Mouse (Mus musculus): ENCODE measurements around the gene Actn3. TPM values are rescaled to one million over a fixed set of nuclear protein-coding genes. Genes with fewer than 3 reads are reported as not detected.

Gene Actn3
- polyA plus RNA-seq, 1 experiment, result 418 TPM

- Histone ChIP-seq H3K27me3 (ENCODE audit: control insufficient read depth, insufficient read depth, insufficient read length) (no peaks in the 10 kb centered on the region), H3K4me3 (no peak overlapping the region), H3K4me2 (ENCODE audit: low read depth) (no peak overlapping the region), H3K36me3 (ENCODE audit: control insufficient read depth, insufficient read depth) (no peaks in the 10 kb centered on the region), H3ac (ENCODE audit: control insufficient read depth, insufficient read length) (no peak overlapping the region), H3K79me2 (ENCODE audit: control insufficient read depth, insufficient read depth) (no peaks in the 10 kb centered on the region)
- TF ChIP-seq TCF3 (IDR thresholded peaks at IDR 0.05; ENCODE audit: insufficient read length, low read depth) (no peak), REST (IDR thresholded peaks at IDR 0.05; ENCODE audit: insufficient read depth, insufficient read length) (no peak), POLR2AphosphoS2 (IDR thresholded peaks at IDR 0.05; ENCODE audit: insufficient read length, low read depth) (no peak), SRF (IDR thresholded peaks at IDR 0.05; ENCODE audit: control insufficient read depth, insufficient read length, low read depth) (no peak), MYOG (IDR thresholded peaks at IDR 0.05; ENCODE audit: control insufficient read depth in 1 of 3, insufficient read depth in 1 of 3, insufficient read length in 2 of 3, low read depth in 2 of 3) (no peak), MAX (IDR thresholded peaks at IDR 0.05; ENCODE audit: low read depth) (no peak), USF1 (IDR thresholded peaks at IDR 0.05; ENCODE audit: low read depth) (no peak), E2F4 (IDR thresholded peaks at IDR 0.05; ENCODE audit: insufficient read depth) (no peak), CEBPB (IDR thresholded peaks at IDR 0.05; ENCODE audit: insufficient read depth, poor library complexity, severe bottlenecking) (no peak), TCF12 (IDR thresholded peaks at IDR 0.05; ENCODE audit: insufficient read depth, poor library complexity, severe bottlenecking) (no peak)
These were observed 12.1 kb upstream of the Actn3 start for GRCm38 (mm10) chr19:4889791-4890190.

DNA sequence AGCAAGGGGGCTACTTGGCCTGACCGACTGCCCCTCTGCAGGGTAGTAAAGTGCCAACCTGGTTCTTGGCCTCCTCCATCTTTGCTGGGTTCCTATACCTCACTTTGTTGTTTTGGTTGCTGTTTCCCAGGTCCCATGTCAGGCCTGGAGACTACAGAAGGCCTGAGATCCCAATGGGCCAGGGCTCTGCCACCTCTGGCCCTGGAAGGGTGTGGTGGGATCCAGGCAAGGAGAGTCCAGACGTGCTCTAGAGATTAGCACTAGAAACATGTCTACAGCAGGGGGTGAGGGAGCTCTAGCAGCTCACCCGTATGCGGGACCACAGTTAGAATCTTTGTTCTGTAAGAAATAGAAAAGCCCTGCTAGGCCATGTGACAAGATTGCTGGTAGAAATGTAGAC lies 6.3 kb upstream of the Actn3 start:
- Histone ChIP-seq H3K27me3 (ENCODE audit: control insufficient read depth, insufficient read depth, insufficient read length) (no peaks in the 10 kb centered on the region), H3K4me2 (ENCODE audit: low read depth) (no peak overlapping the region), H3K4me3 (no peak overlapping the region), H3K36me3 (ENCODE audit: control insufficient read depth, insufficient read depth) (no peaks in the 10 kb centered on the region), H3ac (ENCODE audit: control insufficient read depth, insufficient read length) (no peak overlapping the region), H3K79me2 (ENCODE audit: control insufficient read depth, insufficient read depth) (no peaks in the 10 kb centered on the region)
- TF ChIP-seq MYOD1 (IDR thresholded peaks at IDR 0.05; ENCODE audit: control insufficient read depth in 1 of 3, insufficient read length in 2 of 3, low read depth in 2 of 3) (no peak), REST (IDR thresholded peaks at IDR 0.05; ENCODE audit: insufficient read depth, insufficient read length) (no peak), POLR2AphosphoS2 (IDR thresholded peaks at IDR 0.05; ENCODE audit: insufficient read length, low read depth) (no peak), CEBPB (IDR thresholded peaks at IDR 0.05; ENCODE audit: insufficient read depth, poor library complexity, severe bottlenecking) (no peak), TCF3 (IDR thresholded peaks at IDR 0.05; ENCODE audit: insufficient read length, low read depth) (no peak), E2F4 (IDR thresholded peaks at IDR 0.05; ENCODE audit: insufficient read depth) (no peak), TCF12 (IDR thresholded peaks at IDR 0.05; ENCODE audit: insufficient read depth, poor library complexity, severe bottlenecking) (no peak)

GRCm38 (mm10) chr19:4879324-4879703 lies 1.6 kb upstream of the Actn3 start:
- Histone ChIP-seq H3K79me2 (ENCODE audit: control insufficient read depth, insufficient read depth) (peaks cover 8% of the 10 kb centered on the region), H3K4me2 (ENCODE audit: low read depth) (peak overlapping the region; percentile 89)

GRCm38 (mm10) chr19:4878405-4879323 lies 955 bp upstream of the Actn3 start, which contains the start of gene Zdhhc24:
Gene Zdhhc24, plus strand, starts transcription at chr19:4878668.
- Histone ChIP-seq H3K4me2 (ENCODE audit: low read depth) (peak within 1 kb of the TSS; percentile 96), H3K79me2 (ENCODE audit: control insufficient read depth, insufficient read depth) (peaks cover 8% of the 10 kb centered on the region), H3ac (ENCODE audit: control insufficient read depth, insufficient read length) (peak within 1 kb of the TSS; percentile 48), H3K36me3 (ENCODE audit: control insufficient read depth, insufficient read depth) (no peaks in the 10 kb centered on the region), H3K4me3 (peak within 1 kb of the TSS; percentile 43), H3K27me3 (ENCODE audit: control insufficient read depth, insufficient read depth, insufficient read length) (no peaks in the 10 kb centered on the region)
- no peak for TF ChIP-seq CEBPB (IDR thresholded peaks at IDR 0.05; ENCODE audit: insufficient read depth, poor library complexity, severe bottlenecking)
- peak; percentile 7 for TF ChIP-seq E2F4 (IDR thresholded peaks at IDR 0.05; ENCODE audit: insufficient read depth)
- peak; percentile 49 for TF ChIP-seq POLR2A (IDR thresholded peaks at IDR 0.05; ENCODE audit: insufficient read length, low read depth)
- TF ChIP-seq MAX (IDR thresholded peaks at IDR 0.05; ENCODE audit: low read depth), result no peak
- TF ChIP-seq MYOG (IDR thresholded peaks at IDR 0.05; ENCODE audit: control insufficient read depth in 1 of 3, insufficient read depth in 1 of 3, insufficient read length in 2 of 3, low read depth in 2 of 3), result peak in 1 of 3 experiments; percentile 12

More at GRCm38 (mm10) chr19:4879324-4879703, 1.6 kb upstream of the Actn3 start:
- Histone ChIP-seq H3K27me3 (ENCODE audit: control insufficient read depth, insufficient read depth, insufficient read length) (no peaks in the 10 kb centered on the region), H3K4me3 (peak overlapping the region; percentile 43), H3K36me3 (ENCODE audit: control insufficient read depth, insufficient read depth) (no peaks in the 10 kb centered on the region), H3ac (ENCODE audit: control insufficient read depth, insufficient read length) (peak overlapping the region; percentile 48)
- TF ChIP-seq TCF3 (IDR thresholded peaks at IDR 0.05; ENCODE audit: insufficient read length, low read depth) (no peak), E2F4 (IDR thresholded peaks at IDR 0.05; ENCODE audit: insufficient read depth) (no peak), MYOD1 (IDR thresholded peaks at IDR 0.05; ENCODE audit: control insufficient read depth in 1 of 3, insufficient read length in 2 of 3, low read depth in 2 of 3) (no peak), CEBPB (IDR thresholded peaks at IDR 0.05; ENCODE audit: insufficient read depth, poor library complexity, severe bottlenecking) (no peak), POLR2A (IDR thresholded peaks at IDR 0.05; ENCODE audit: insufficient read length, low read depth) (no peak), MYOG (IDR thresholded peaks at IDR 0.05; ENCODE audit: control insufficient read depth in 1 of 3, insufficient read depth in 1 of 3, insufficient read length in 2 of 3, low read depth in 2 of 3) (no peak), REST (IDR thresholded peaks at IDR 0.05; ENCODE audit: insufficient read depth, insufficient read length) (no peak)

- H3K27me3 ChIP-seq (ENCODE audit: control insufficient read depth, insufficient read depth, insufficient read length), result no peaks in the 10 kb centered on the region
- peaks cover 8% of the 10 kb centered on the region for H3K79me2 ChIP-seq (ENCODE audit: control insufficient read depth, insufficient read depth)
- peak overlapping the region; percentile 96 for H3K4me2 ChIP-seq (ENCODE audit: low read depth)
- TF ChIP-seq MYOD1 (IDR thresholded peaks at IDR 0.05; ENCODE audit: control insufficient read depth in 1 of 3, insufficient read length in 2 of 3, low read depth in 2 of 3) (peak in 1 of 3 experiments; percentile 39), SRF (IDR thresholded peaks at IDR 0.05; ENCODE audit: control insufficient read depth, insufficient read length, low read depth) (no peak), MAX (IDR thresholded peaks at IDR 0.05; ENCODE audit: low read depth) (no peak), POLR2AphosphoS2 (IDR thresholded peaks at IDR 0.05; ENCODE audit: insufficient read length, low read depth) (no peak), USF1 (IDR thresholded peaks at IDR 0.05; ENCODE audit: low read depth) (no peak), CEBPB (IDR thresholded peaks at IDR 0.05; ENCODE audit: insufficient read depth, poor library complexity, severe bottlenecking) (no peak), REST (IDR thresholded peaks at IDR 0.05; ENCODE audit: insufficient read depth, insufficient read length) (no peak), MYOG (IDR thresholded peaks at IDR 0.05; ENCODE audit: control insufficient read depth in 1 of 3, insufficient read depth in 1 of 3, insufficient read length in 2 of 3, low read depth in 2 of 3) (peak in 1 of 3 experiments; percentile 63), TCF12 (IDR thresholded peaks at IDR 0.05; ENCODE audit: insufficient read depth, poor library complexity, severe bottlenecking) (no peak), POLR2A (IDR thresholded peaks at IDR 0.05; ENCODE audit: insufficient read length, low read depth) (no peak), E2F4 (IDR thresholded peaks at IDR 0.05; ENCODE audit: insufficient read depth) (no peak)
- no peaks in the 10 kb centered on the region for H3K36me3 ChIP-seq (ENCODE audit: control insufficient read depth, insufficient read depth)
- H3ac ChIP-seq (ENCODE audit: control insufficient read depth, insufficient read length), result peak overlapping the region; percentile 48
- H3K4me3 ChIP-seq, result peak overlapping the region; percentile 43
These were observed 954 bp downstream of the Actn3 start for GRCm38 (mm10) chr19:4876755-4877154.

All from myocyte (in vitro differentiated cells).